Mouse (Mus musculus) small intestine, adult 2 months (tissue): ENCODE data around the gene Pla2g4b.

Experiments used
- CTCF ChIP-seq: fragments of 200-500 bp; IDR thresholded peaks from 2 replicates; pipeline ENCODE4 v1.5.1; 2012; ENCODE audit warnings: low read depth, mild to moderate bottlenecking, control low read depth, inconsistent platforms, low read length, moderate library complexity, mixed read lengths; ENCODE audit not compliant: insufficient replicate concordance, insufficient read length; ENCODE audit errors: extremely low read depth
- POLR2A ChIP-seq: fragments of 200-500 bp; IDR thresholded peaks from 2 replicates; pipeline ENCODE4 v1.6.1; 2012; ENCODE audit warnings: low read depth, mild to moderate bottlenecking, control low read depth, inconsistent platforms, low read length, moderate library complexity

GRCm38 (mm10) chr2:119992349-119992748 is 40.9 kb upstream of the Pla2g4b start:
- TF ChIP-seq POLR2A = no peak
- no peak for TF ChIP-seq CTCF
